Mouse (Mus musculus) liver, embryonic 14.5 days (tissue): ENCODE data around the gene Myo1f. TPM values are rescaled to one million over a fixed set of nuclear protein-coding genes. Genes with fewer than 3 reads are reported as not detected.

ENCODE experiments used
- ATAC-seq: fragments of 200-750 bp; cut with Nextera tagmentation; 2 replicates; pipeline ENCODE4 v1.8.0; 2017; ENCODE audit warnings: moderate number of reproducible peaks, mild to moderate bottlenecking, moderate library complexity; ENCODE audit not compliant: insufficient read depth
- DNase-seq, 3 experiments: peaks; one replicate each; pipeline ENCODE4 v3.0.0-alpha.2; 2012 to 2013; ENCODE audit warnings: low read depth in 3 of 3, low spot score in 3 of 3
- H3K27ac ChIP-seq: fragments of 300-500 bp; sonication (generic); 2 replicates; pipeline ENCODE4 v1.5.1; 2014; ENCODE audit warnings: moderate library complexity, mild to moderate bottlenecking, control low read depth, inconsistent platforms
- H3K27me3 ChIP-seq: fragments of 300-500 bp; sonication (generic); 2 replicates; pipeline ENCODE4 v1.6.1; 2014; ENCODE audit warnings: mild to moderate bottlenecking, low read length, moderate library complexity; ENCODE audit not compliant: control insufficient read depth, insufficient read depth
- H3K36me3 ChIP-seq: fragments of 300-500 bp; sonication (generic); replicated peaks from 2 replicates; pipeline ENCODE4 v1.6.1; 2014; ENCODE audit warnings: low read depth; ENCODE audit not compliant: control insufficient read depth, insufficient read depth
- H3K4me1 ChIP-seq, 2 experiments: fragments of 200-500 bp in 1 of 2; fragments of 300-500 bp in 1 of 2; sonication (generic) in 1 of 2; replicated peaks; 2 replicates each; pipeline ENCODE4 v1.6.1; 2012 to 2014; ENCODE audit warnings: antibody characterized with exemption in 1 of 2, inconsistent platforms in 1 of 2, low read length in 1 of 2; ENCODE audit not compliant: control insufficient read depth in 2 of 2, insufficient read depth in 2 of 2
- H3K4me2 ChIP-seq: fragments of 300-500 bp; sonication (generic); 2 replicates; pipeline ENCODE4 v1.6.1; 2014; ENCODE audit warnings: low read depth, mild to moderate bottlenecking, control low read depth, moderate library complexity
- H3K4me3 ChIP-seq, 2 experiments: fragments of 200-500 bp in 1 of 2; fragments of 300-500 bp in 1 of 2; sonication (generic) in 1 of 2; 2 replicates each; pipeline ENCODE4 v1.5.1; 2012 to 2014; ENCODE audit warnings: low read depth in 2 of 2, low read length in 2 of 2, mild to moderate bottlenecking in 2 of 2, control low read depth in 1 of 2, inconsistent platforms in 1 of 2, moderate library complexity in 1 of 2; ENCODE audit not compliant: insufficient read depth in 1 of 2
- H3K9ac ChIP-seq: fragments of 300-500 bp; sonication (generic); replicated peaks from 2 replicates; pipeline ENCODE4 v1.6.1; 2014; ENCODE audit warnings: mild to moderate bottlenecking, control low read depth, moderate library complexity
- H3K9me3 ChIP-seq: fragments of 300-500 bp; sonication (generic); 2 replicates; pipeline ENCODE4 v1.6.1; 2016; ENCODE audit warnings: low read length, mixed read lengths; ENCODE audit not compliant: control insufficient read depth
- CTCF ChIP-seq: IDR thresholded peaks from 2 replicates; pipeline ENCODE4 v1.5.1; 2016; ENCODE audit warnings: antibody characterized with exemption, low read depth, control low read depth
- EP300 ChIP-seq: IDR thresholded peaks from 2 replicates; pipeline ENCODE4 v1.6.1; 2016; ENCODE audit warnings: antibody characterized with exemption, low read depth
- WGBS: fragments of 180-500 bp; shearing (Covaris S2); extraction: QIAGEN DNeasy Blood & Tissue Kit; methylation state at CpG from one replicate; pipeline ENCODE4 v1.1.7; 2014; ENCODE audit not compliant: insufficient replicate concordance; 5-methylcytosine and 5-hydroxymethylcytosine counted together
- polyA plus RNA-seq, 2 experiments: library from polyadenylated mRNA; depleted of rRNA in 1 of 2; stranded (reverse) in 1 of 2; unstranded in 1 of 2; fragments of >200 nt; fragmentation: Nextera tagmentation in 1 of 2; extraction: Ambion mirVana in 1 of 2; gene quantifications; 2 replicates each; pipeline versions ENCODE4 v1.2.1 to v1.2.3; 2012 to 2014

The Myo1f gene
- polyA plus RNA-seq, 2 experiments, result 4.5 to 5.9 TPM

GRCm38 (mm10) chr17:33539106-33539675, 16.3 kb upstream of the Myo1f start:
- Histone ChIP-seq H3K9ac (no peak overlapping the region), H3K9me3 (no peaks in the 10 kb centered on the region), H3K27ac (no peak overlapping the region), H3K36me3 (no peaks in the 10 kb centered on the region), H3K4me2 (no peak overlapping the region), H3K27me3 (no peaks in the 10 kb centered on the region), H3K4me3 (no peak overlapping the region), H3K4me1 (no peaks in the 10 kb centered on the region)
- DNase-seq (no peak), ATAC-seq (no peak)
- WGBS, result 79% methylated on average over 3 of the region's 3 CpGs
- TF ChIP-seq CTCF (peak; percentile 66), EP300 (no peak)

- H3K36me3 ChIP-seq, result no peaks in the 10 kb centered on the region
- H3K4me3 ChIP-seq, result no peak overlapping the region
- ATAC-seq (no peak), DNase-seq (no peak)
- no peaks in the 10 kb centered on the region for H3K4me1 ChIP-seq
- no peak overlapping the region for H3K9ac ChIP-seq
- 67% methylated on average over 4 of the region's 4 CpGs for WGBS
- H3K27me3 ChIP-seq, result no peaks in the 10 kb centered on the region
- TF ChIP-seq CTCF (no peak), EP300 (no peak)
- no peak overlapping the region for H3K4me2 ChIP-seq
- H3K27ac ChIP-seq, result no peak overlapping the region
- no peaks in the 10 kb centered on the region for H3K9me3 ChIP-seq
These were observed 15.6 kb upstream of the Myo1f start for GRCm38 (mm10) chr17:33539878-33540277.

- Histone ChIP-seq H3K27me3 (no peaks in the 10 kb centered on the region), H3K9me3 (no peaks in the 10 kb centered on the region), H3K4me3 (no peak overlapping the region), H3K27ac (no peak overlapping the region), H3K36me3 (no peaks in the 10 kb centered on the region), H3K4me1 (no peaks in the 10 kb centered on the region), H3K9ac (no peak overlapping the region), H3K4me2 (no peak overlapping the region)
- DNase-seq (no peak), ATAC-seq (no peak)
- 60% methylated on average over 6 of the region's 6 CpGs for WGBS
- TF ChIP-seq CTCF (no peak), EP300 (no peak)
These were observed 6.3 kb upstream of the Myo1f start for GRCm38 (mm10) chr17:33549212-33549611.

GRCm38 (mm10) chr17:33550388-33550787, 5.1 kb upstream of the Myo1f start:
- no peak overlapping the region for H3K4me2 ChIP-seq
- H3K9ac ChIP-seq, result no peak overlapping the region
- no peaks in the 10 kb centered on the region for H3K4me1 ChIP-seq
- 55% methylated on average over 10 of the region's 10 CpGs for WGBS
- TF ChIP-seq CTCF (no peak), EP300 (no peak)
- H3K36me3 ChIP-seq, result no peaks in the 10 kb centered on the region
- no peaks in the 10 kb centered on the region for H3K9me3 ChIP-seq
- H3K4me3 ChIP-seq, result no peak overlapping the region
- DNase-seq (no peak), ATAC-seq (no peak)
- H3K27me3 ChIP-seq, result no peaks in the 10 kb centered on the region
- no peak overlapping the region for H3K27ac ChIP-seq

DNA sequence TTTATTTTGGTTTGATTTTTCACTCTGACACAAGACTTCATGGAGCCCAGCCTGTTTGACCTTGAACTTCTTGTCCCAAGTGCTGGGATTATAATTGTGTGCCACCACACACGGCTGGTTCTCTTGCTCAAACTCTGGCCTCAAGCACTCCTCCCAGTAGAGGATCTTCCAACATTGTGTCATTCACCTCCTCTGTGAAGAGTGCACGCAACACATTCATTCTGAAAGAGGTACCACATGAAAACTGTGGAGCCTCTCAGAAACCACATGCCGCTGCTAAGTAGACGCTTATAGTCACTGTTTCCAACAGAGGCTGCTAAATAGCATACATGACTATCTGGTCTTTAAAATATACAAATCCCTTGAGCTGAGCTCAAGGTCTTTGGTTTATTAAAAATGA, 3.4 kb upstream of the Myo1f start:
- 69% methylated on average over 4 of the region's 4 CpGs for WGBS
- H3K4me1 ChIP-seq, result no peaks in the 10 kb centered on the region
- H3K4me3 ChIP-seq, result no peak overlapping the region
- H3K4me2 ChIP-seq, result no peak overlapping the region
- DNase-seq (no peak), ATAC-seq (no peak)
- TF ChIP-seq EP300 (no peak), CTCF (no peak)
- no peaks in the 10 kb centered on the region for H3K36me3 ChIP-seq
- no peaks in the 10 kb centered on the region for H3K27me3 ChIP-seq
- H3K9ac ChIP-seq, result no peak overlapping the region
- H3K27ac ChIP-seq, result no peak overlapping the region
- no peaks in the 10 kb centered on the region for H3K9me3 ChIP-seq
